Mouse (Mus musculus): ENCODE measurements around the gene Gm7029. TPM values are rescaled to one million over a fixed set of nuclear protein-coding genes. Genes with fewer than 3 reads are reported as not detected.
A peak's percentile ranks its signal among the peaks of the same experiment; 100 is the strongest.
"Not testable (repeated sequence)": the region's sequence is repeated elsewhere in the genome, so short reads cannot be mapped to it uniquely, and the experiment has no call there.

The Gm7029 gene
- not detected for total RNA-seq (2018; cell fraction: chromatin; rRNA removed)
- not detected for total RNA-seq (2018; cell fraction: cytosol; rRNA removed)
- total RNA-seq (2018; cell fraction: nucleus; rRNA removed): not detected
- not detected in 3 replicates for polyA plus RNA-seq (2018)

DNA sequence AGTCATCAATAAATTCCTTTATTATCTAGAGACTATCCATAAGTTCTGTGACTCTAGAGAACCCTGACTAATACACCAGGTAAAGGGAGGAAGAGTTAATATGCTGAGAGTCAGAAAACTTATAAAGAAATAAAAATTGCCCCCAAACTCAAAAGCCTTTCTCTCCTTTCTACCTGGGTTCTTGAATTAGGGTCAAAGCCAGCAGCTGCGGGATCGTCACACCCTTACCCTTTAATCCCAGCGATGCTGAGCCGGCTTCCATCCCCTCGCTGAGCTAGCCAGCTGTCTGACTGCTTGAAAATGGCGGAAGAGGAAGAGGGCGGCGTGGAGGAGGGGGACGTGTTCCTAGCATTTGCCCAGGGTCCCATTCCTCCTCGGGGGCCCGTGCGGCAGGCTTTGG, at the start of gene Gm7029:
Gm7029 (plus strand) TSS at position 301 of the 400 bp plus-strand sequence.
- not testable (repeated sequence) for H3K27ac ChIP-seq; H3K4me3 ChIP-seq (ENCODE audit: inconsistent target); H3K36me3 ChIP-seq (ENCODE audit: inconsistent target); H3K79me2 ChIP-seq (ENCODE audit: inconsistent target)
- WGBS (ENCODE audit: missing documents): no CpG with 5 or more reads among the region's 12 CpGs

DNA sequence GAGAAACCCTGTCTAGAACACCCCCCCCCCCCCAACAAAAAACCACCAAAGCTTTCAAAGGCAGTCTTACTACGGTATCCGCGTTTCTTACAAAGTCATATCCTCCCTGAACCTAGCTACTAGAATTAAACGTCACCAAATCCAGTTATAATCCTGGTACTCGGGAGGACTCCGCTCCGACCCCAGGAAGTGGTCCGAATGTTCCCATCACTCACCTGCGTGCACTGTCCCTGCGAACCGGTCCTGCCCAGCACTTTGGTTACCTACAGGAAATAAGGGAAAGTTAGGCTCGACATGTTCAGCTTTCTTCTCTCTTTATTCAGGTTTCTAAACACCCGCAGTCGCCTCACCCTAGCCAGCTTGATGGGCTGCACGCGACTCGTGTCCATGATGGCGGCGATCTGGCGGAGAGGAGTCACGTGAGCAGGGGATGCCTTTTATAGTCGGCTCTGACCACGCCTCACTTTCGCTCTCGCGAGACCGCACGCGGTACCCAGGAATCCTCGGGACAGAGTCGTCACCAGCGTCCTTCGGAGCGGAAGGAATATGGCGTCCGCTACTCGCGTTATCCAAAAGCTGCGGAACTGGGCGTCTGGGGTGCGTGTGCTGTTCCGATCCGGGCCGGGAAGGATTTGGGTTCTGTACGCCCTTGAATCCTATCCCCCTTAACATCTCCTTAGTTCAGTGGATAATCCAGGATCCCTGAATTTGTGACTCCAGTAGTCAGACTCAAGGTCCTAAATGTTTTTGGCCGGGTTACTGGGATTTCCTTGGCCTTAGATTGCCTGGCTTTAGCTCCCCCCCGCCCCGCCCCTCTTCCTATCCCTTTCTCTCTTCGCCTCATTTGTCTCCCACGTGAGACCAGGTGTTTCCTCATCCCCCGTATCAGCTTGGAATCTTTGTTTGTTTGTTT, 49.3 kb upstream of the Gm7029 start, which contains the start of the genes Rps28 and Ndufa7:
Rps28 (minus strand) TSS at position 479 of the 913 bp plus-strand sequence.
Ndufa7 (plus strand) TSS at position 489 of the 913 bp plus-strand sequence.
- under 1% methylated on average over 48 of the region's 51 CpGs for WGBS (ENCODE audit: missing documents)
- Histone ChIP-seq H3K4me3 (ENCODE audit: inconsistent target) (peak within 1 kb of the TSS; percentile 87), H3K27ac (peak within 1 kb of the TSS; percentile 82), H3K36me3 (ENCODE audit: inconsistent target) (peaks cover 24% of the 10 kb centered on the region; the same call in 1 of the 2 replicates), H3K79me2 (ENCODE audit: inconsistent target) (peaks cover 67% of the 10 kb centered on the region)

DNA sequence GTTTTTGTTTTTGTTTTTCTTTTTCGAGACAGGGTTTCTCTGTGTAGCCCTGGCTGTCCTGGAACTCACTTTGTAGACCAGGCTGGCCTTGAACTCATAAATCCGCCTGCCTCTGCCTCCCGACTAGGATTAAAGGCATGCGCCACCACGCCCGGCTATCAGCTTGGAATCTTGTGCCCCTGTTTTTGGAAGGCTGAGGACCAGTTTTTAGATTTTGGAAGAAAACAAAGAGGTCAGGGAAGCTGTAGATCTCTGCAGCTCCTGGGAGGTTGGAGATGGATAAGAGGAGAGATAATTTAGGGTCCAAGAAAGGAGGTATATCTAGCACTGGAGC, 48.7 kb upstream of the Gm7029 start:
- H3K4me3 ChIP-seq (ENCODE audit: inconsistent target): peak overlapping the region; percentile 87
- peaks cover 30% of the 10 kb centered on the region for H3K36me3 ChIP-seq (ENCODE audit: inconsistent target)
- peaks cover 67% of the 10 kb centered on the region for H3K79me2 ChIP-seq (ENCODE audit: inconsistent target)
- H3K27ac ChIP-seq: peak overlapping the region; percentile 82
- 18% methylated on average over 6 of the region's 6 CpGs for WGBS (ENCODE audit: missing documents)

DNA sequence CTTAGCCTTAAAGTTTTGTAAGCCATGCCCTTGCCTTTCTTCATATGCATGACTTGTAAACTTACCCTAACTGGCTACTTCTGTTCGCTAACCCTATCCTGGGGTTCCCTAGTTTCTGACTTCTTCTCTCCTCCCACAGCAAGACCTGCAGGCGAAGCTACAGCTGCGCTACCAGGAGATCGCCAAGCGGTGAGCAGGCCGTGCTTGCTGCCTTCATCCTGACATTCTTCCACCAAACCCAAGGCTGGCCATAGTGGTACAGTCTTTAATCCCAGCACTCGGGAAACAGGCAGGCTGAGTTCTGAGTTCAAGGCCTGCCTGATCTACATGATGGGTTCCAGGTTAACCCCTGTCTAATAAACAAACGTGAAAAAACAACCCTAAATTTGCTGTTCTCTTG, 48.2 kb upstream of the Gm7029 start:
- 0 out of 2 replicates have a peak overlapping the region, but pooled peaks have one; percentile 82 for H3K27ac ChIP-seq
- WGBS (ENCODE audit: missing documents): 94% methylated on average over 8 of the region's 8 CpGs
- H3K79me2 ChIP-seq (ENCODE audit: inconsistent target): peaks cover 67% of the 10 kb centered on the region
- peaks cover 35% of the 10 kb centered on the region for H3K36me3 ChIP-seq (ENCODE audit: inconsistent target)
- H3K4me3 ChIP-seq (ENCODE audit: inconsistent target): peak overlapping the region; percentile 87

DNA sequence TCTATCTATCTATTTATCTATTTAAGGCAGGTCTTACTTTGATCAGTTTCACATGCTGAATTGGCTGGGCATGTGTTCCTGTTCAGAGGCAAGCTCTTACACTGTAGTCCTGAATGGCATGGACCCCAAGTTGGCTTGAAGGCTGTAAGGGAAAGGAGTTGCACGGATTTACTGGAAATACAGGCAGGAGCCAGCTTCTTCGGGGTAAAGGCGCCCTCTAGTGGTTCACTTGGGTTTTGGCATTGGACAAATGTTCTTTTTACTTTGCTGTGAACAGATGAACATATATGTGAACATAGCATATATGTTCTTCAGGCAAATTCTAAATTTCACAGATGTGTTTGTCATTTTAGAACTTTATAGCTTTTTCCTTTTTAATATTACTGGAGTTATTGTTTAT, 46.8 kb upstream of the Gm7029 start:
- Histone ChIP-seq H3K4me3 (ENCODE audit: inconsistent target) (no peak overlapping the region), H3K79me2 (ENCODE audit: inconsistent target) (peaks cover 65% of the 10 kb centered on the region), H3K36me3 (ENCODE audit: inconsistent target) (peaks cover 39% of the 10 kb centered on the region), H3K27ac (no peak overlapping the region)
- 4% methylated on average over 3 of the region's 3 CpGs for WGBS (ENCODE audit: missing documents)

DNA sequence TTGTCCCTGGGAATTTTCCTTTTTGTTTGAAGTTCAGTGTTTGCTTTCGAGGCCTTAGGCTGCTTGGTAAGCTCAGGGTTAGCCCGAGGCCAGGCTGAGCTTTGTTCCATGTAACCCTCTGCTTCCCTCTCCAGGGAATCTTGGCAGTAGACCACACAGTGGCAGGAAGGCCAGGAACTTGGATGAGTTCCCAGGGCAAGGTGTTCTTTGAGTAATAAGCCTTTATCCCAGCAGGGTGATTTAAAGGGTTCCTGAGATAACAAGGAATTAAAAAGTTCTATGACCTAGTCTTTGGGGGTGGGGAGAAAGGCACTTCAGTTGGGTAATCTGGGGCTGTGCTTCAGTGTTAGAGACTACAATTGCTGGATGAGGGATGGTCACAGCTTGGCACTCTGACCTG, 44.7 kb upstream of the Gm7029 start:
- WGBS (ENCODE audit: missing documents): 91% methylated on average over 2 of the region's 2 CpGs
- peaks cover 45% of the 10 kb centered on the region for H3K36me3 ChIP-seq (ENCODE audit: inconsistent target)
- H3K79me2 ChIP-seq (ENCODE audit: inconsistent target): peaks cover 45% of the 10 kb centered on the region
- H3K4me3 ChIP-seq (ENCODE audit: inconsistent target): no peak overlapping the region
- no peak overlapping the region for H3K27ac ChIP-seq

DNA sequence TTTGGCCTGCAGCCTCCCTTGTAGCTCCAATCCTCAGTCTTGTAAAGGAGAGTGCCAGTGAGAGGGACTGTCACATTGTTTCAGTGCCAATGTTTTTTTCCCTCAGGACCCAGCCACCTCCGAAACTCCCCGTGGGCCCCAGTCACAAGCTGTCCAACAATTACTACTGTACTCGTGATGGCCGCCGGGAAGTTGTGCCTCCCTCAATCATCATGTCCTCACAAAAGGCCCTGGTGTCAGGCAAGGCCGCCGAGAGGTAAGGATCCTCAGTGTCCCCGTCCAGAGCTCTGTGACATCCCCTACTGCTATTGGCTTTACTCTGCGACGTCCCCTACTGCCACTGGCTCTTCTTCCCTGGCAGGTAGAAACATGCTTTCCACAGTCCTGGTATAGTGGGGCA, 44.1 kb upstream of the Gm7029 start:
- Histone ChIP-seq H3K79me2 (ENCODE audit: inconsistent target) (peaks cover 38% of the 10 kb centered on the region), H3K4me3 (ENCODE audit: inconsistent target) (no peak overlapping the region), H3K36me3 (ENCODE audit: inconsistent target) (peaks cover 52% of the 10 kb centered on the region), H3K27ac (no peak overlapping the region)
- WGBS (ENCODE audit: missing documents): 95% methylated on average over 10 of the region's 10 CpGs

DNA sequence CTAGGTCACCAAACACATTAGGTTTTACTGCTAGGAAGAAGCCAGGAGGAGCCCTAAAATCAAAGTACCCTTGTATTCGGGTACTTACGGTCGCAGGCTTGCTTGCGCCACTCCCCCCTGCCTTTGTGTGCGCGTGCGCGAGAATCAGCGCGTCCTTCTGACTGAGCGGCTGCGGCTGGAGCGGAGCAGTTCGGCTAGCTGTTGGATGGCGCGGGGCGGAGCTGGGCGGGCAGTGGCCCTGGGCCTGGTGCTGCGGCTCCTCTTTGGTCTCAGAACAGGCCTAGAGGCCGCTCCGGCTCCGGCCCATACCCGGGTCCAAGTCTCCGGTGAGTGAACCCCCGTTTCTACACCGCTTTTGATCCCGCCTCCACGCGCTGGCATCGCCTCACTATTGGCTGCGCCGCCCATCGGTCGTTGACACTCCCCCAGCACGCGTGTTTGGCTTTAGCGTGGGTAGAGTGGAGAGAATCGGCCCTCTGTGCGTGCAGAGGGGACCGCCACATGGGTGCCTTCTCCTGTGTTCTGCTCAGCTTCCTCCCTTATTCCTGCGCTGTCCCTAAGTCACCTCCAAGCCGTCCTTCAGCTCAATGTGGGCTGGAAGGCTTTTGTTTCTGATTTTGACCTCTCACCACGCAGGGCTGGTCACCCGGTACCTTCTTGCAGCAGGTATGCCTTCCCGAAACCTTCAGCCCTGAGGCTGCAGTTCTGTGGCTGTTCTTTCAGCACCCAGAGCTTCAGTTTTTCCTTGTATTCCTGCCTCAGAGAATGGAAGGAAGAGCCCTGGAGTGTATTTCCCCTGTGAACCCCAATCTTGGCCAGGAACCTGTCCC, 30.5 kb upstream of the Gm7029 start, which contains the start of gene Cd320:
Cd320 (plus strand) TSS at position 126 of the 830 bp plus-strand sequence.
- H3K4me3 ChIP-seq (ENCODE audit: inconsistent target): peak within 1 kb of the TSS; percentile 50
- H3K36me3 ChIP-seq (ENCODE audit: inconsistent target): peaks cover 5% of the 10 kb centered on the region; the same call in 1 of the 2 replicates
- H3K27ac ChIP-seq: no peak within 1 kb of the TSS
- WGBS (ENCODE audit: missing documents): under 1% methylated on average over 45 of the region's 45 CpGs
- H3K79me2 ChIP-seq (ENCODE audit: inconsistent target): no peaks in the 10 kb centered on the region

DNA sequence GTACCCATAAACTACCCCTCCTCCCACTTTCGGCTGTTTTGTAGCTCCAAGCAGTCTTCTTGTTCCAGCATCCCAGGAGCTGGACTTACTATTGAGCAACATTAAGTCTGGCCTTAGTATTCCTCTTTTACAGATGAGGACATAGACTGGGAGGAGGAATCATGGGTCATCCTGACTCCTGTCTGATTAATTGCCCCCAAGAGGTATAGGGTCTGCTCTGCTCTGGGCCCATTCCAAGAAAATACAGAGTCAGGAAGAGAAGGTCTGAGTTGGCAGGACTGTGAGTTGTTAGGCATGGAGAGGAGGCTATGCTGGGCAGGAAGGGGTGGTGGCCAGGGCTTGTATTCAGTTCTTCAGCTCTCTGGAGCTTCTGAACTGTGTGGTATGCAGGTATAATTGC, 29.4 kb upstream of the Gm7029 start:
- no peaks in the 10 kb centered on the region; the same call in 1 of the 2 replicates for H3K36me3 ChIP-seq (ENCODE audit: inconsistent target)
- WGBS (ENCODE audit: missing documents): 82% methylated on average over 1 of the region's 1 CpGs
- no peak overlapping the region for H3K27ac ChIP-seq
- H3K4me3 ChIP-seq (ENCODE audit: inconsistent target): no peak overlapping the region
- no peaks in the 10 kb centered on the region for H3K79me2 ChIP-seq (ENCODE audit: inconsistent target)

DNA sequence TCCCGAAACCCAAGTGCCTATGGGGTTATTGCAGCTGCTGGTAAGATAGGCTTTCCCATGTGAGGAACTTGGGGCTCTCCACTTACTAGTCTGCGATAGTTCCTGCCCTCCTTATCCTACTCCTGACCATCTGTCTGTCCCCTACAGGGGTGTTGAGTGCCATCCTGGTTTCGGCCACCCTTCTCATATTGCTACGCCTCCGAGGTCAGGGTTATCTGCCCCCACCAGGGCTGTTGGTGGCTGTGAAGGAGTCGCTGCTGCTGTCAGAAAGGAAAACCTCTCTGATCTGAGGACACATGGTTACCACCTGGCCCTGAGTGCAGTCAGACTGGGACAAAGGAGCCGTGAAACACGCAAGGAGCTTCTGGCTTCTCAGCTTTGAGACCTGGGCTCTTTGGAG, 25.5 kb upstream of the Gm7029 start:
- Histone ChIP-seq H3K4me3 (ENCODE audit: inconsistent target) (no peak overlapping the region), H3K27ac (no peak overlapping the region), H3K36me3 (ENCODE audit: inconsistent target) (no peaks in the 10 kb centered on the region), H3K79me2 (ENCODE audit: inconsistent target) (no peaks in the 10 kb centered on the region)
- WGBS (ENCODE audit: missing documents): 99% methylated on average over 8 of the region's 8 CpGs

DNA sequence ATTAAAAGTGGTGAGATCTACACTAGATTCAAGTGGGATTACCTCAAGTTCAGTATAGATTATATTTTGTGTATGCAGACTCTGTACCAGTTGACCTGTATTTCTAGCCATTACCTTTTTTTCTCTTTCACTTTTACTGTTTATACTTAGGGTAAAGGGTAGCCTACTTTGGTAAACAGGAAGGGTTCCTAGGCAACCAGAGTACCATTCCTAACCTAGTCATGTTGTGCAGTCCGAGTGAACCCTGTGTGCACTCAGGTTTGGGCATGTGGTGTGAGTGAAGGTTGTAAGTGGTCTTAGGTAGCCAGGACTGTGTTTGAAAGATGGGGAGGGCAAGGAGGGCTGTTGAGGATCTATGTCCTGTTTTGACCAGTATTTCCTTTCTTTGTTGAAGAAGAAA, 22.3 kb upstream of the Gm7029 start:
- Histone ChIP-seq H3K27ac (no peak overlapping the region), H3K79me2 (ENCODE audit: inconsistent target) (no peaks in the 10 kb centered on the region), H3K4me3 (ENCODE audit: inconsistent target) (no peak overlapping the region), H3K36me3 (ENCODE audit: inconsistent target) (no peaks in the 10 kb centered on the region)
- 0% methylated on average over 1 of the region's 1 CpGs for WGBS (ENCODE audit: missing documents)

DNA sequence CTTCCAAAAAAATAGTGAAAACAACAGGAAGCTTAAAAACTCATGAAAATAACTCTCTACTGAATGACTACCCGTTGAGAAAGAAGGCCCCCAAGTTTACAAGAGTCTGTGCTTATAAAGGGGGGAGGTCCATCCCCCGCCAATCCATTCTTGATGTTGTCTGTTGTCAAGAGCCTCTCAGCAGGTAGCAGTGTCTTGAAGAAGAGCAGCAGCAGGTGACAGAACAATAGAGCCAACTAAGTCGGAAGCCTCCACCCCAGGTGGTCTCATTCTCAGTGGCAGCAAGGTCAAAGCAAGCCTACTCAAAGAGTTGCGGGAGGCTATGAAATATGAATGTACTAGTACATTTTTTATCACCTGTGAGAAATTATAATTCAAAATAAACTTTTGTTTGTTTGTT, 15.8 kb upstream of the Gm7029 start:
- Histone ChIP-seq H3K36me3 (ENCODE audit: inconsistent target) (no peaks in the 10 kb centered on the region), H3K79me2 (ENCODE audit: inconsistent target) (no peaks in the 10 kb centered on the region), H3K27ac (no peak overlapping the region), H3K4me3 (ENCODE audit: inconsistent target) (no peak overlapping the region)
- WGBS (ENCODE audit: missing documents): 96% methylated on average over 4 of the region's 4 CpGs

DNA sequence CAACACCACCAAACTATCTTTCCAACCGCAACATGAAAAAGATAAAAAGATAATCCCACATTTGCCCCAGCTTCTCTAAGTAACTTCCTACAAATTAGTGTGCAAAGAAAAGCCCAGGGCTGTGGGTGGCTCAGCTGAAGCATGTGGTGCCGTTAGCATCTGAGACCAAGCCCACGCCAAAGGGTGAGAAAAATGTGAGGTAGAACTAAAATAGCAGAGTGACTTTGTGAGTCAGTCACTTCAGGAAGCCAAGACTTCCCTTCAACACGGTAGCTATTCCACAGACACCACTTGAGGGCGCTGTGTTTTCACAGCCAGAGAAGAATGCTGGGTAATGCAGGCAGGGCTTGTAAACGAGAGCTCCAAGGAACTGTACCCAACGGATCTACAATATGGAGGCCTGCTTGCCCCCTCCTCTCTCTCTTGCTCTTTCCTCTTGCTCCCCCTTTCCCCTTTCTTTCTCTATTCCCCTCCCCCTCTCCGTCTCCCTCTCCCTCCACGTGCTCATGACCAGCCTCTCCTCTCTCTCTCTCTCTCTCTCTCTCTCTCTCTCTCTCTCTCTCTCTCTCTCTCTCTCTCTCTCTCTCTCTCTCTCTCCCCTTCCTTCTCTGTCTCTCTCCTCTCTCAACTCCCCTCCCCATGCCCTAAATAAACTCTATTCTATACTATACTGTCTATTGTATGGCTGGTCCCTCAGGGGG, 8.2 kb upstream of the Gm7029 start:
- WGBS (ENCODE audit: missing documents): 13% methylated on average over 7 of the region's 9 CpGs
- Histone ChIP-seq H3K79me2 (ENCODE audit: inconsistent target) (no peaks in the 10 kb centered on the region), H3K4me3 (ENCODE audit: inconsistent target) (no peak overlapping the region), H3K27ac (no peak overlapping the region), H3K36me3 (ENCODE audit: inconsistent target) (no peaks in the 10 kb centered on the region)

DNA sequence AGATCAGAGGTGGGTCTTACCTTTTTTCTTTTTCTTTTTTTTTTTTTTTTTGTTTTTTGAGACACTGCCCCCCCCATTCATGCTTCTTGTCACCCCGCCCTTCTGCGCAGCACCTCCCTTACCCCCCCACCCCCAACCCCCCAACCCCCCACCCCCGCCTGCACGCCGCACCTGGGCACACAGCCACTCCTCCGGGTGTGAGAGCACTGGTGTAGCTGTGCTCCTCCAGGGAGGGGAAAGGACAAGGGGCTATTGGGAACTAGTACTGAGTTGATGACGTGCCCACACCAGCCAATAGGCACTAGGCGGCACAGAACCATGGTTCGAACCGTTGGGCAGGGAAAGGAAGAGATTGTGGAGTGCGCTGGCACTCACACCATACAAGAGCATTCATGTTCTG, 774 bp downstream of the Gm7029 start:
- Histone ChIP-seq H3K36me3 (ENCODE audit: inconsistent target) (no peaks in the 10 kb centered on the region), H3K4me3 (ENCODE audit: inconsistent target) (no peak overlapping the region), H3K27ac (no peak overlapping the region), H3K79me2 (ENCODE audit: inconsistent target) (no peaks in the 10 kb centered on the region)
- 90% methylated on average over 6 of the region's 11 CpGs for whole genome bisulfite sequencing (ENCODE audit: missing documents)
